Mouse (Mus musculus): ENCODE results near the gene Sbf2.
"Not testable (repeated sequence)": the region's sequence is repeated elsewhere in the genome, so short reads cannot be mapped to it uniquely, and the experiment has no call there.

The Sbf2 gene

DNA sequence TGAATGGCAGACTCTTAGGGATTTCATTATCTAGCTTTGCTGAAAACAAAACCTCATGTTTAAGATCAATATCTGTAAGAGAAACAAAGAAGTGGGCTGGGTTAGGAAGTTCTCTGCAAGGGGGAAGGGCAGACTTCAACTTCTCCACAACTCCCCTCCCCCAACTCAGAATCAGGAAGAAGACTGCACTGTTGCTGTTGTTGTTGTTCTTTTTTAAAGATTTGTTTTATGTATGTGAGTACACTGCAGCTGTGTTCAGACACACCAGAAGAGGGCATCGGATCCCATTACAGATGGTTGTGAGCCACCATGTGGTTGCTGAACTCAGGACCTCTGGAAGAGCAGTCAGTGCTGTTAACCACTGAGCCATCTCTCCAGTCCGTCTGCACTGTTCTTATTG, 225.8 kb downstream of the Sbf2 start:
- not testable (repeated sequence) for DNase-seq (ENCODE audit: low read depth)

DNA sequence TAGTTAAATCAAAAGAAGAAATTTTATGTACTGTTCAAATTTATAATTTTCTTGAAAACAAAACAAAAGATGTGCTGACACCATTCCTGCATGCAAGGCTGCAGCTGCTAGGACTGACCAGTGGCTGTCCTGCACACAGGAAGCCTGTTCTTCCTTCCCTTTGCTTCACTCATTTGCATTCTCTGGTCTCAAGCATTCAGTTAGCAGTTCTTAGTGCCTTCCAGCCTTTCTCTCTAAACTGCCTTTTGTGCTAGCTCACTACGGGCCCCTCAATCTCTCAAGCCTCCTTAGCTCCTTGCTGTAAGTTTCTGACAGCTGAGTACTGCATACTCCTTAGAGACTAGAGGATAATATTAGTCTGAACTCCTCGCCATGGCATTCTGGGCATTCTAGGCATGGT, 227.2 kb downstream of the Sbf2 start:
- DNase-seq (ENCODE audit: low read depth) = no peak

DNA sequence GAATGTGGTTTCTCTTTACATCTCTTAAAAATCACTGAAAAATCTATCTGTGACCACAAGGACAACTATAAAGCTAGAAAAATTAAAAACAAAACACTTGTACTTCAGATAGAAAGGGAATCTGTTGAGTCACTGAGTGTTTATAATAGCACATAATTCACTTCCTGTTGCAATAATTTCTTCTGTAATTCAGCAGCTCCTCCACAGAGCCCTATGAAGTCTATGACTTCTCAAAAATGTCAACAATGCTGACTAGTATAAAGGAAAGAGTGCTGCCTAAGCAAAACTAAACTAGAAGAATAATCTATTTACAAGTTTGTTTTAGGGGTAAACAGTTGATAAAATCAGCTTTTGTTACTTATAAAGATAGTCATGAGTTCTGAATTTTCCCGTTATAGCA, 229.2 kb downstream of the Sbf2 start:
- DNase-seq (ENCODE audit: low read depth) = no peak

DNA sequence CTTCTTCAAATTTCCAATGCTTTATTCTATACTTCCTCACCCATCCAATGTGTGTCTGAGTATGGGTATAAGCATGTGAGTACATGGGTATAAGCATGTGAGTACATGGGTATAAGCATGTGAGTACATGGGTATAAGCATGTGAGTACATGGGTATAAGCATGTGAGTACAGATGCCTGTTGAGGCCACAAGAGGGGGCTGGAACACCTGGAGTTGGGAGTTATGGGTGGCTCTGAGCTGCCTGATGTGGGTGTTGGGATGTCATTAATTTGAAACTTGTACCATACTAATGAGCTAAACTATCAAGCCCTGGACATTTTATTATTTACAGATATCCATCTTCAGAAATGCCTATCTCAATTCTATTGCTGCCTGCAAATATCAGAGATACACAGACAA, 230.4 kb downstream of the Sbf2 start:
- no peak for DNase-seq (ENCODE audit: low read depth)

DNA sequence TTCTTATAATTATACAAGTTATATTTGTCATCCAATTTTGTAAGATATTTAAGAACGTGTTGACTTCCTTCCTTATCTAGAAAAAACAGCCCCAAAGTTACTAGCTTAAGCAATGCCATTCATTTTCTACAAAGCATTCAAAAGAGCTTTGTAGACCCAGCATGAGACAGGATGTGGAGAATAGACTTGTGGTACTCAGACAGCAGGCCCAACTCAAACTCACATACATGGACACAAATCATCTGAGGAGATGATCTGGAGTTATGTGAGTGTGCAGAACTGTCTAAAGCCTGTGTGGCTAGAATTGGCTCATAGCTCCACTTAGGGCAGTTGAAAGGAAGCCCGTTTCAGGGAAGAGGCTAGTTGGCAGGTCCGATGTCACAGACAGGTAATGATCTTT, 233.1 kb downstream of the Sbf2 start:
- DNase-seq (ENCODE audit: low read depth) = no peak

DNA sequence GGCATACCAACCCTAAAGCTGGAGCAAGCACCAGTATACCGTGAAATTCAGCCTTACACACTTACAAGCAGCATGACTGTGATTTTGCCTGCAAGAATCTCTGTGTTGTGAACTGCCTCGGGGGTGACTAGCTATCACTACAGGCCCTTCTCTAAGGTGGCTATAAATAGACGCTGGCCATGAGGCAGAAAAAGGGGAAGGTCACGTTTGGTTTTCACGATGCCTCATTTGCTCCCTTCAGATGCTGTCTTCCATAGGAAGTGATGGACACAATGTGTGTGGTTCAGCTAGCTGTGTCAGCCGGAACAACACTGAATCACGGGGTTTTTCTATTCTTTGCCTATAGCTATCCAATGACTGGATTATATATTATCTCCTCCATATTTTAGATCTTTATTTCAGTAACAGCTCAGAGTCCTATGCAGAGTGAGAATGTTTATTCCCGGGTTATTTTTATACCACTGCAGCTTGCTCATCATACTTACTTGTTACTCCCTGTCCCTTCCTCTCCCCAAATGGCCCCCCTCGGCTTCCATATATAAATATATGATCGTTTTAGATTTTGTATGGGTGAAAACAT, 235.3 kb downstream of the Sbf2 start:
- DNase-seq (ENCODE audit: low read depth) = no peak

DNA sequence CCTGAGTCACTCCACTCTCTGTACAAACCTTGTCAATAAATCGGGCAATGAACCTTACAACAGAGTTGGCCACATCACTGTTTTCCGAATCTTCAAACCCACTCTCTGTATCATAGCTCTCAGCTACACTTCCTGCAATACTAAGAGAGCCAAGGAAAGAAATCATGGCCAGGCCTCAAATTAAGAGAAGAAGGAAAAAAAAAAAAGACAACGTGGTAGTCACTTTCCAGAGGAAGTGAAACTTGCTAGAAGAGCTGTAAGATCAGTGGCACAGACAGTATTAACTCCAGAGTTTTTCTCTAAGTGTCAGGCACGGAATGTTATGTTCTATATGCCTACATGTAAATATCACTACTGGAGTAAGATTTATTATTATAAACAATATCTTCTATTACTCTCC, 242.2 kb downstream of the Sbf2 start:
- DNase-seq (ENCODE audit: low read depth) = no peak

DNA sequence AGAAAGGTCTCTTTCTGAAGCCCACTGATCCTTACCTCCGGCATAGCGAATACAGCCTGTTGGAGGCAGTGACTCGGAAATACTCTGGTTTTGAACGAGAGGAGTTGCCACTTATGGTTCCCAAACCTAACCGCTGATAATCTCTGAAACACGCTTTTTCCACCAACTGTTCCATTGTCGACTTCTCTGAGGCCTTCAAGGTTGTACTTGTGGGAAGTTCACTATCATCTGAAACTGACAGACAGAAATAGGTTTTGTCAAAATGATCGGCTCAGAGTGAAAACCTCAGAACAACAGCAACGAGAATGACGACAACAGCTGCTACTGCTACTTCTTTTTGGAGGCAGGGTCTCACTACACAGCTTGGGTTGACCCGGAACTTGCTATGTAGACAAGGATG, 252.7 kb downstream of the Sbf2 start:
- DNase-seq (ENCODE audit: low read depth) = no peak

DNA sequence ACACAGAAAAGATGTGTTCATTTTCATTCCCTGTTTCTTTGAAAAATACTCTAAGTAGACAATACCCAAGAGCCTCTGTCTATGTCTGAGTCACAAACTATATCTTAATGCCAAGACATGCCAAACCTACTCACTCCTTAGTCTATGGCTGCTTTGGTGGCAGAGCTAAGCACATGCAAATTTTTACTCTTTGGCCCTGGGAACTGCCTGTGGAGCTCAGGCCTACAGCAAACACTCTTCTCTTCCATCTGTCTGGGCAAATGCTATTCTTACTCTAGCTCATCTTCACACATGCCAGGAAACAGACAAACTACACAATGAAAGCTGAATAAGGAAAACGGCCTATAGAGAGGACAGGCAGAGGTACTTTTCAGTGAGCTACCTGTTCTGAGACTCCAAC, 253.2 kb downstream of the Sbf2 start:
- DNase-seq (ENCODE audit: low read depth) = no peak

DNA sequence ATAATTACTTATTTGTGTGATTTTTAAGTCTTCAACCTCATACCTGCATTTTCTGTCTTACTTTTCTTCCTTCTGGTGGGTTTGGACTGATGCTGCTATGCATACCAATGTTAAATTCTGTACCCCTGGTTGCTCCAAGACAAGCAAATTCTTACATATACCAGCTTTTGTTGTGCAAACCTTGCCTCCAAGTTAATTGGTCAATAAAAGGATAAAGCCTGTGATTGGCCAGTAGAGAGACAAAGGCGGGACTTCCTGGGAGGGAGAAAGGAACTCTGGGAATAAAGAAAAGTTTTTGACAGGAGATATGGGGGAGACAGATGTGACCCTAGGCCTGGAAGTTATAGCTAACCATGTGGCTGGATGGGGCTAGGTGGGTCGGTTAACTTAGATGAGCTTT, 255.3 kb downstream of the Sbf2 start:
- no peak for DNase-seq (ENCODE audit: low read depth)

DNA sequence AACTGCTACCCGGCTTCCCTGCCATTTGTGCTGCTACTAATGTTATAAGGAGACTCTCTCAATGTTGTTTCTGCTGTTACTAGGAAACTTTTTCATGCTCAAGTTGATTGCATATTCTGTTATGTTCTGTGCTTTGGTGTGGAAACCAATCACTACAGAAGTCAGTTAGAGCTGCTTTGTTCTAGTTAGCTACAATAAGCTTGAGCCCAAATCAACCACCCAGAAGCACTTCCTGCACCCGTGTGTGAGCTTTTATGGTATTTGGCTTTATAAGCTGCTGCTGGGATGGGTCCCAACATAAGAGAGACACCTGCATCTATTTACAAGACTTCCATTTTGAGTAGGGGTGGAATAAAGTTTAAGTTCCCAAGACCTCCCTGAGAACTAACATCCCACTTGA, 260.8 kb downstream of the Sbf2 start:
- DNase-seq (ENCODE audit: low read depth) = no peak

DNA sequence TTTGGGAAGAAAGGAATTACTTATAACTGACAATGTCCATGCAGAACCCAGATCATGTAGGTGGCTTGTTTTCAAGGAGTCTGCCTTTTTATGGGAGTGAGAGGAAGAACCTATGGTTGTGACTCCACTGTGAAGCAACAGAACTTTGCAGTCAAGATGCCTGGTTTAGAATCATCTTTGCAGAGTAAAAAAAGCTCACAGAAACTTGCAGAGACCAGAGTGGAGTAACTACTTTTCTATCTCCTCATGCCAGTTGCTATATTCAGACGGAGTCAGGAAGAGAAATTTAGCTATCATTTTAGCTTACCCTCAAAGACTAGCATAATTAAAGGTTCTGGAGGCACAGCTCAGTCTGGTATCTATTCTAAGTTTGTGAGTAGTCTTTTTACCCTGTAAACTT, 267.5 kb downstream of the Sbf2 start:
- no peak for DNase-seq (ENCODE audit: low read depth)

DNA sequence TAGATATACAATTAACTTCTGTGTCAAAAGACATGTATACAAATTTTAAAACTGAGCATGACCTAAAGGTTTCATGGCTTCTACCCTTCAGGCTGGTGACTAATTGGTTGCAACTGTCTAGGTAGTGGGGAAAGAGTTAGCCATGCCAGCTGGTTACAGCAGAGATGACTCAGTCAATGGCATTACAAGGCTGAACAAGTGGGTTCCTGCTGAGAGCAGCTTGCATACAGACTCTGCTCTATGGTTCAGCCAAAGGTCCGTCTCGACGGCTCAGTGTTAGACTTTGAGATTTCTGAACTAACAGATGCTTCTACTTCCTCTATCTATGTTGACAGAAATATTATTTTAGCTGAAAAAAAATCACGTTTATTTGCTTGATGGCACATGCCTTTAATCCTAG, 277.1 kb downstream of the Sbf2 start:
- no peak for DNase-seq (ENCODE audit: low read depth)

DNA sequence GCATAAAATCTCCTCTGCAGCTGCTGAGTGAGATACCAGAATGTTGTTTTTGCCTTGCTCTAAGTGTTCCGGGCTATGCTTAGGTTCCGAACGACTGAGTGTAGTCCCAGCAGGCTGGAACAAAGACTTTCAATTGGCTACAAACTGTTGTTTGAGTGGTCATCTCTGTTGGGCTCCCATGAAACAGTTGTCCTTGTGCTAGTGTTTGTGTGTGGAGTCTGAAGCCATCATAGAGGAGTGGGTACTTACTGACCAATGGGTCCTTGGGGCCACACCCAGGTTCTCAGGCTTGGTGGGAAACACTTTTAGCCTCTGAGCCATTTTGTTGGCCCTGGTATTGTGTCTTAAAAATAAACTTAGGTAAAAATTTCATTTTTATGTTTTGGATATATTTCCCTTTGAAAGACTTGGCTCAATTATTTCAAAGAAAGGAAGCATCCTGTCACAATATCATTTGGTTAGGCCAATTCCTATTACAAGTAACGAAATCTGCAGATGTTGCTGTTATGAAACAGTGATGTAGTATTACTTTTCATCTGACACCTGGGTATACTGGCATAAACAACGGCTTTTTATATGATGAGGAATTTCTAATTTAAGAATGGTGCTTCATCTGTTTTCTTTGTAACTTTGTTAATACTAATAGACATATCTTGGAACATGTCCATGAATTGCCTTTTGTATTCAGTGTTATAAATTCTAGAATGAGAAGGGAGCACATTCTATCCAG, 289.2 kb downstream of the Sbf2 start:
- DNase-seq (ENCODE audit: low read depth) = no peak

DNA sequence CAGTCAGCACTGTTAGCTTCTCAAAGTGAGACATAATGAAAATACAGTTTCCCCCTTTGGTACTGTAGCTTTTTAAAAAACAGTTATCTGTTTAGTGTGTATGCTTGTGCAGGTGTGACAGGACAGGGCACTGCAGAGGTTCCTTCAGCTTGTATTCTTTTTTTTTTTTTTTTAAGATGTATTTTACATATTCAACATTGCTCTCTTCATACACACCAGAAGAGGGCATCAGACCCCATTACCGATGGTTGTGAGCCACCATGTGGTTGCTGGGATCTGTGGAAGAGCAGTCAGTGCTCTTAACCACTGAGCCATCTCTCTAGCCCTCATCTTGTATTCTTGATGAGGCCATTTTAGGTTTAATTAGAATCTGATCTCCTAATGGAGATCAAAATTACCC, 289.9 kb downstream of the Sbf2 start:
- DNase-seq (ENCODE audit: low read depth) = no peak

DNA sequence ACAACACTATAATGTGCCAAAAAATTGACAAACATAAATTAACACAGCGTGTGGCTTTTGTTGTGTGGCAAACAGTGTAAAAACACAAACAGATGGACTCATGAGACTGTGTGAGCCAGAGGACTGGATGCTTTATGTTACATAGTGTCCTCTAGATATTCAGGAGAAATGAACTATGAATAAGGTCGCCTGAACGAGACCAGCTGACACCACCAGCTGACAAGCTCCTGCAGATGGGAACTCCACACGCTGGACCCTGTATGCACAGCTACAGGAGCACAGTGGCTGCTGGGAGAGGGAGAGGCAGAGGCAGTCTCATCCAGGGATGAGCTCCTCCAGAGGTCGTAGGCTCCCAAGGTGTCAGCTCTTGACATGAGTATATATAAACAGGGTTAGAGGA, 293.6 kb downstream of the Sbf2 start:
- no peak for DNase-seq (ENCODE audit: low read depth)

DNA sequence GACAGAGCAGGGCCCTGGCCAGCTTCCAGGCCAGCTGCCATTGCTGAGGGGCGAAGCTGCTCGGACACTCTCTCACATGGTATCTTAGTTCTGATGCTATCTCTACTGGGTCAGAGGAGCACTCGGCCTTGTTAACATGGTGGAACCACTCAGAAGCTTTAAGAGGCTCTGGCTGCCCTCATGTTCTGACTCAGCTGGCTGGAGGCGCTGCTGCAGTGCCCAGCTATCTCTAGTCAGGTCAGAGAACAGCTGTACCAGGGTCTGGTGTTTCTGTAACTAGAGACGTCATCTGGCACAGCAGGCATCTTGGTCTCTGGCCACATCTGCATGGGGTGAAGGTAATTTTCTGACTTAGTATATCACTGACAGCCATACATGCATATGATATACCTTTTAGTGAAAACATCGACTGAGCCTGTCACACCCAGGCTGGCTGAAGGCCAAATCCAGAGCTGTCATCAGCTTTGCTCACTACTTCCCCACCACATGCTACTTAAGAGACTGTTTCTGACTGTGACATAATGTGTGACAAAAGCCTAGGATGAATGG, 295.7 kb downstream of the Sbf2 start:
- no peak for DNase-seq (ENCODE audit: low read depth)

DNA sequence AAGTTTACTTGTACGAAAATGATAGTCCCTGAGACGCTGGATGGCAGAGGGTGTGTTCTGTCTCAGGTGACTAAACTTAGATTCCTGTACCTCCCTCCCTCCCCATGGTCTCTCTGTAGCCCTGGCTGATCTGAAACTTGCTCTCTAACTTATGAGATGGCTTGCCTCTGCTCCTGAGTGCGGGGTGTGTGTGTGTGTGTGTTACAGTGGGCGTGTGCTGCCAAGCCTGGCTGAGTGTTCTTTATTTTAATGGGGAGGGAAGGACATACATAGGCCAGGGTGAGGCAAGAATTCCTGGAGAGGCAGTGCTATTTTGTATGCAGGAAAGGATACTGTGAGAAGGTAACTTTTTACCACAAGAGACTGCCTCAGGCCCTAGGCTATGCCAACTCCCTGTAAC, 297.3 kb downstream of the Sbf2 start:
- no peak for DNase-seq (ENCODE audit: low read depth)

DNA sequence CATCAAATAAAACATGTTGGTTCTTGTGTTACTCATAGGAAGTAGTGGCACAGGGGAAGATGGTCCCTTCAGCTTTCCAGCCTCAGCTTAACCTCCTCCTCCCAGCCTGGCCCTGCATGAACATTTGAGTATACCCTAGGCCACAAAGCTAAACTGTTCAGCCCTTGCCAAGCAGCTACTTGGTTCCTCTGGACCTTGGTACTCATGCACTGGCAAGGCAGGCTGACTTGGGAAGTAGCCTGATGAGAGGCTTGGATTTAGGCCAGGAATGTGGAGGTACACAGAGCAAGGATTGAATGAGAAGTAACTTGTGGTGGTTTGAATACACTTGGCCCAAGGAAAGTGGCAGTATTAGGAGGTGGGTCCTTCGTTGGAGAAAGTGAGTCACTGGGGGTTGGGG, 299.4 kb downstream of the Sbf2 start:
- DNase-seq (ENCODE audit: low read depth) = no peak

DNA sequence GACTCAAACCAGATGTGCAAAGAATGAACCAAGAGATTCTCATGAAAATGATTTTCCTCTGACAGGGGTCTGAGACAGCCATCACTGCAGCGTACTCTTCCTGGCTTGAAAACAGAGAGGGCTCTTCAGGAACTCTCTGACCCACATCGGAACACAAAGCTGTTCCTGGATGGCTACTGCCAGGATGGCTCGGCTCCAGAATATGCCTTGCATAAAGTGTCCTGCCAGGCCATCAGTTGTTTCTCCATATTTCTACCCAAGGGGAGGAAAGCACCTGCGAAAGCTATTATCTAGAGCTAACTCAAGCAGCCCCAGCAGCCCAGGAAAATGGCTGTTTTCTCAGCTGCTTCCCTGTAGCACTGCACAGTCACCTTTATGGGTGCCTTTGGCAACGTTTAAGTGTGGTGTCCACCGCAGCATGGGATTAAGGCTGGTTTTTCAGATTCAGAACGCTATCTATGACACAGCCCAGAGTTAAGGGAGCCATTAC, 300.3 kb downstream of the Sbf2 start:
- no peak for DNase-seq (ENCODE audit: low read depth)

DNA sequence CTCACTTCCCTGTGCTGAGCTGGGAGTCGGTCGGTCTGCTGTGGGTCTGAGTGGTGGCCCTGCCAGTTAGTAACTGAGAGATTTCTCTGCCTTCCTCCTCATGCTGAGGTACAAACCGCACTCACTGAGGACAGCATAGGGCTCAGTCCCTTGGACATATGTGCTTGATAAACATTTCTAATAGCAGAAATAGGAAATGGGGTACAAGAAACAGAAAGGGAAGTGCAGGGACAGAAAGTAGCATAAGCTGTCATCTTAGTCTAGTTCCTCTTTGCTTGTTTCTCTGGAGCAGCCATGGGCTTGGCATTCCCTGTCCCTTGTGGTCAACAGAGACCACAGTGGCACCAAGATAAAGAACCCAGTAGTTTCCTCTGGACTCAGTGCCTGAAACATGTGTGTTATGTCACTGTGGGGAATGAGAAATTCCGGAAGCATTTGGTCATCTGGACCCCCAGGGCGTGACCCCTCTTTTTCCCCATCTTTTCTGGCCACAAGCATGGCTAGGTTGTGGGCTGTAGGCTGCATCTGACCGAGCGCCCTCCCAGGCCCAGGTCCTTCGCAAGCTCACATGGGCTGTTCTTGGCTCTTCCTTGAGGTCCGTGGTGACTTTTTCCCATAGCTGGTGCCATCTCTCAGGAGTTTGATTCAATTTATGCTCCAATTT, 301.2 kb downstream of the Sbf2 start:
- DNase-seq (ENCODE audit: low read depth) = no peak

DNA sequence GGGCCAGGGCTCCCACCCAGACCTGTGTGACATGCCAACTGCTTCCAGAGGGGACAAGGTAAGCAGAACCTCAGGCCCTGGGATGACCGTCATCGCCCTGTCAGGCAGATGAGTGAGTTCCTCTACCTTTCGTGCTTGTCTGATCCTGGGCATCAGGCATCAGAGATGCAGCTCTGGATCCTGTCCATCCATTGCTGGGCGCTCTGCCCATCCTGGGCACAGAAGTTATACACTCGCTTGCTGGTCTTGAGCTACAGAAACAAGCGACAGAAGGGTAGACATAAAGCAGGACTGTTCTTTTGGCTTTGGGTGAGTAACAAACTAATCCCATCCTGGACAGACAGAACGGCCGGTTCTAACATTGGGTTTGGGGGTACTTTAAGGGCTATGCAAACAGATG, 305.5 kb downstream of the Sbf2 start:
- DNase-seq (ENCODE audit: low read depth) = no peak

DNA sequence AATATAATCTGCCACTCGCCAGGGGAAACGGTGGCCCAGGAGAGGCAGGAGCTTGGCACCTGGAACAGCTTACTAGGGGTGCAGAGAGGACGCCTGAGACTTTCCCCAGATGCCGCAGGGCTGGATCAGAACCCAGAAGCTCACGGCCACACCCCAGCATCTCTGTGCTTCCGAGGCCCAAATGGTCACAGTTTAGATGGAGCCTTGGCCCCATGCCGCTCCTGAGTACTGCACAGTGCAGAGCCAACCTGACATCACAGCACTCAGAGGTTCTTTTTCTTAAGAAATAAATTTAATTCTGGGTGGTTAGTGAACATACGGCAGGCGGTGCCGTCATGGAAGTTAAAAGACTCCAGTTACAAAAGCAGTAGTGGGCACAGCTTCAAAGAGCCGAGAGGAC, 307.0 kb downstream of the Sbf2 start:
- DNase-seq (ENCODE audit: low read depth) = no peak
